Mouse (Mus musculus): ENCODE measurements at regions not wholly inside any gene's neighbourhood (a gene's known extent, or its start where the extent isn't known, plus 50 kb on each side); places are given as distances from the start of the nearest gene placed in this dataset.
A peak's percentile ranks its signal among the peaks of the same experiment; 100 is the strongest.

- DNase-seq: no peak
Measured at GRCm38 (mm10) chr7:145040871-145041270, 101.1 kb upstream of the Ccnd1 start.

- no peak for DNase-seq
Measured at GRCm38 (mm10) chr7:145034385-145034784, 94.7 kb upstream of the Ccnd1 start.

GRCm38 (mm10) chr7:145031275-145031674 is 91.5 kb upstream of the Ccnd1 start:
- DNase-seq: no peak

- peak; percentile 79 to 85 for DNase-seq
Measured at GRCm38 (mm10) chr7:145030635-145031141, 91.0 kb upstream of the Ccnd1 start.

- DNase-seq: no peak
Measured at GRCm38 (mm10) chr7:145029622-145030021, 89.9 kb upstream of the Ccnd1 start.

GRCm38 (mm10) chr7:145029124-145029523 is 89.4 kb upstream of the Ccnd1 start:
- DNase-seq: peak in 1 of 2 experiments; percentile 26

GRCm38 (mm10) chr7:145027061-145027460 is 87.3 kb upstream of the Ccnd1 start:
- DNase-seq: no peak

GRCm38 (mm10) chr7:145026014-145026285 is 86.2 kb upstream of the Ccnd1 start:
- peak; percentile 51 to 66 for DNase-seq

GRCm38 (mm10) chr7:145025186-145026013 is 85.7 kb upstream of the Ccnd1 start:
- DNase-seq: peak; percentile 50 to 79

GRCm38 (mm10) chr7:145024651-145025050 is 84.9 kb upstream of the Ccnd1 start:
- peak in 1 of 2 experiments; percentile 62 for DNase-seq

GRCm38 (mm10) chr7:145019137-145019536 is 79.4 kb upstream of the Ccnd1 start:
- DNase-seq: no peak

- no peak for DNase-seq
Measured at GRCm38 (mm10) chr7:145018149-145018548, 78.4 kb upstream of the Ccnd1 start.

GRCm38 (mm10) chr7:145015463-145016085 is 75.8 kb upstream of the Ccnd1 start:
- no peak for DNase-seq

- DNase-seq: no peak
Measured at GRCm38 (mm10) chr7:145010757-145011156, 71.0 kb upstream of the Ccnd1 start.

GRCm38 (mm10) chr7:145010004-145010403 is 70.3 kb upstream of the Ccnd1 start:
- no peak for DNase-seq

- peak; percentile 44 to 70 for DNase-seq
Measured at GRCm38 (mm10) chr7:145008662-145009333, 69.1 kb upstream of the Ccnd1 start.

GRCm38 (mm10) chr7:145007216-145007615 is 67.5 kb upstream of the Ccnd1 start:
- DNase-seq: no peak

GRCm38 (mm10) chr7:145001503-145002084 is 61.9 kb upstream of the Ccnd1 start:
- no peak for DNase-seq

- no peak for DNase-seq
Measured at GRCm38 (mm10) chr7:144999741-145000140, 60.0 kb upstream of the Ccnd1 start.

- no peak for DNase-seq
Measured at GRCm38 (mm10) chr7:144996847-144997246, 57.1 kb upstream of the Ccnd1 start.

GRCm38 (mm10) chr7:144994229-144994628 is 54.5 kb upstream of the Ccnd1 start:
- no peak for DNase-seq

GRCm38 (mm10) chr7:144993566-144993965 is 53.8 kb upstream of the Ccnd1 start:
- DNase-seq: no peak

GRCm38 (mm10) chr7:144991760-144992159 is 52.0 kb upstream of the Ccnd1 start:
- no peak for DNase-seq

All from kidney, postnatal 36 days (tissue).